Mouse (Mus musculus): ENCODE measurements at regions not wholly inside any gene's neighbourhood (a gene's known extent, or its start where the extent isn't known, plus 50 kb on each side); places are given as distances from the start of the nearest gene placed in this dataset.

GRCm38 (mm10) chrX:9738904-9739303, 76.1 kb upstream of the Dynlt3 start:
- TF ChIP-seq CTCF (IDR thresholded peaks at IDR 0.05) = no peak
- TF ChIP-seq EP300 (IDR thresholded peaks at IDR 0.05) = no peak
